Mouse (Mus musculus) liver, embryonic 12.5 days (tissue): ENCODE results near the gene Bola1. TPM values are rescaled to one million over a fixed set of nuclear protein-coding genes. Genes with fewer than 3 reads are reported as not detected.
"Not testable (repeated sequence)": the region's sequence is repeated elsewhere in the genome, so short reads cannot be mapped to it uniquely, and the experiment has no call there.

Experiments
- ATAC-seq: fragments of 200-750 bp; cut with Nextera tagmentation; 2 replicates; pipeline ENCODE4 v1.8.0; 2017; ENCODE audit warnings: moderate number of reproducible peaks, mild to moderate bottlenecking, moderate library complexity
- H3K27ac ChIP-seq: fragments of 300-500 bp; sonication (generic); 2 replicates; pipeline ENCODE4 v1.5.1; 2016; ENCODE audit warnings: mild to moderate bottlenecking
- H3K27me3 ChIP-seq: fragments of 300-500 bp; sonication (generic); replicated peaks from 2 replicates; pipeline ENCODE4 v1.6.1; 2016; ENCODE audit warnings: mild to moderate bottlenecking, moderate library complexity
- H3K36me3 ChIP-seq: fragments of 300-500 bp; sonication (generic); 2 replicates; pipeline ENCODE4 v1.6.1; 2016; ENCODE audit warnings: mild to moderate bottlenecking, moderate library complexity
- H3K4me1 ChIP-seq: fragments of 300-500 bp; sonication (generic); 2 replicates; pipeline ENCODE4 v1.6.1; 2016
- H3K4me2 ChIP-seq: fragments of 300-500 bp; sonication (generic); 2 replicates; pipeline ENCODE4 v1.6.1; 2016; ENCODE audit warnings: mild to moderate bottlenecking, moderate library complexity
- H3K4me3 ChIP-seq: fragments of 300-500 bp; sonication (generic); 2 replicates; pipeline ENCODE4 v1.5.1; 2016; ENCODE audit warnings: mild to moderate bottlenecking, moderate library complexity
- H3K9ac ChIP-seq: fragments of 300-500 bp; sonication (generic); 2 replicates; pipeline ENCODE4 v1.6.1; 2016; ENCODE audit warnings: mild to moderate bottlenecking, moderate library complexity
- H3K9me3 ChIP-seq: fragments of 300-500 bp; sonication (generic); replicated peaks from 2 replicates; pipeline ENCODE4 v1.6.1; 2016; ENCODE audit warnings: mild to moderate bottlenecking, moderate library complexity
- WGBS: fragments of 180-500 bp; shearing (Covaris S2); methylation state at CpG from one replicate; pipeline ENCODE4 v1.1.7; 2016; ENCODE audit not compliant: insufficient replicate concordance; 5-methylcytosine and 5-hydroxymethylcytosine counted together
- polyA plus RNA-seq: library from polyadenylated mRNA; unstranded; fragments of >200 nt; fragmentation: Nextera tagmentation; extraction: Ambion mirVana; gene quantifications from 2 replicates; pipeline ENCODE4 v1.2.1, GENCODE M21; 2016

Gene Bola1
- polyA plus RNA-seq, 1 experiment from 2014 or later, result 57.4 TPM

DNA sequence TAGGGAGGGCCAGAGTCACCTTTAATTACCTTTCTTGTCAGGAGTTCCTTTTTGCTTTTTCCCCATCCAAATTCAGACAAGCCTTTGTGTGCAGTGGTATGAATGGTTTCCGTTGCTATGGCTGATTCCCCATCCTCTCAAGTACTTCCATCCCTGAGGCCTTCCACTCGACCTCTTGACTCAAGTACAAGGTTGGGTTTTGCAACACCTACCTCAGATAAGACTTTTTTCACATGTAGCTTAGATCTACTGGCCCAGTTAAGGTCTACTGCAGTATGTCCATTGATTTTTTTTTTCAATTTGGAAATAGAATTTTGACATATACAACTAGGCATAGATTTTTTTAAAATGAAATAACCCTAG is 12.2 kb upstream of the Bola1 start:
- Histone ChIP-seq H3K36me3 (no peaks in the 10 kb centered on the region), H3K9me3 (no peaks in the 10 kb centered on the region), H3K27me3 (no peaks in the 10 kb centered on the region), H3K4me1 (peaks cover 27% of the 10 kb centered on the region), H3K27ac (no peak overlapping the region), H3K4me2 (no peak overlapping the region), H3K9ac (no peak overlapping the region), H3K4me3 (no peak overlapping the region)
- ATAC-seq, result no peak
- WGBS, result 38% methylated on average over 2 of the region's 2 CpGs

DNA sequence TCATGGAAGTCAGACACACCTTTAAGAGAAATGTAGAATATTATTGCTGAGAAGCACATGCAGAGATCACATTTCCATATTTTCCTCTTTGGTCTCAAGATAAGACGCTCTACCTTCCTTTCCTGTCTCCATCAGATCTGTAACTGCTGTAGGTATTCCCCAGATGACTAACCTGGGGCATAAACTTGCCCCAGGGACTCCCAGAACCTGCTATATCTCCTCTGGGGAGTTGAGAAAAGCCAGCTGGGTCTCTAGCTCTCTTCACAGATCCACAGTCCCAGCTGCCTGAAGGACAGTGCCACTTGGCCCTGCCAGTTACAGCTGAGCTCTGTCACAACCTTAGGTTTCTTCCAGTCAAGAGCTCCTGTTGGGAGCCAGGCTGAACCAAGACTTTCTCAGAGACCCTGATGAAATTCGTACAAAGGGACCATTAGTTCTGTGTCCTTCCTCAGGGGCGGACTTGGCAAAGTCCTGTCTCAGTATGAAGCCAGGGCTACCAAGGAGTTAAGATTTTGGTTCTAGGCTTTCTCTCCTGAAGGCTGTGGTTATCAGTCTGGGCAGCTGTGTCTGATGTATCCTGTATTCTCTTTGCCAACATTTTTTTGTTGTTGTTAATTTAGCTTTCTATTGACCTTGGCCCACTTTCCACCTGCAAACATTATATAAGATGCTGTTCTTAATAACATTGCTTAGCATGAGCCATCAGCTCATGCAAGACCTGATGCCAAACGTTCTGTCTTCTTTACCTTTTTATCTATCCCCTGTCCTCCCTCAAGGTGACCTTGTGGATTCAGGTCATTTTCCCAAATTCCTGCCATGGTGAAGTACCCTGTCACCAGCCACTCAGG is 11.6 kb upstream of the Bola1 start:
- Histone ChIP-seq H3K9ac (no peak overlapping the region), H3K4me2 (no peak overlapping the region), H3K4me1 (peaks cover 30% of the 10 kb centered on the region), H3K27ac (0 out of 2 replicates have a peak overlapping the region, but pooled peaks have one; percentile 55), H3K4me3 (no peak overlapping the region), H3K36me3 (no peaks in the 10 kb centered on the region), H3K27me3 (no peaks in the 10 kb centered on the region), H3K9me3 (no peaks in the 10 kb centered on the region)
- WGBS, result 65% methylated on average over 4 of the region's 4 CpGs
- ATAC-seq, result no peak

DNA sequence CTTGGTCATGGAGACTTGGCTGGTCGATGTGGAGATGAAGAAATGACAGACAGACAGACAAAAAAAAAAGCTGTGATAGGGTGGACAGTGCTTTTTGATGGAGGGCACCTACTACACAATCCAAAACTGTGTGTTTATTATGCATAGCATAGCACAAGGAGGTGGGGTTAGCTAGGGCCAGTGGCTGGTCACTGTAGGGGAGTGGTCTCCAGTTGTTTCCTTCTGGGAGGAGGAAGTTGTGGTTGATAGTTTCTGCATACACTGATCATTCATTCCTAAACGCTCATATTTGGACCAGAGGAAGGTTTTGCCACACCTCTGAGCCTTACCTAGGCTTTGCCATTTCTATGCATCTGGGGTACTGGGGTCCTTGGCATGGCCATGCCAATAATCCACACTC is 10.9 kb upstream of the Bola1 start:
- H3K27me3 ChIP-seq, result no peaks in the 10 kb centered on the region
- H3K9ac ChIP-seq, result no peak overlapping the region
- peaks cover 30% of the 10 kb centered on the region for H3K4me1 ChIP-seq
- WGBS, result 38% methylated on average over 2 of the region's 2 CpGs
- H3K27ac ChIP-seq, result no peak overlapping the region
- H3K36me3 ChIP-seq, result no peaks in the 10 kb centered on the region
- no peaks in the 10 kb centered on the region for H3K9me3 ChIP-seq
- no peak overlapping the region for H3K4me2 ChIP-seq
- H3K4me3 ChIP-seq, result no peak overlapping the region
- ATAC-seq, result no peak

DNA sequence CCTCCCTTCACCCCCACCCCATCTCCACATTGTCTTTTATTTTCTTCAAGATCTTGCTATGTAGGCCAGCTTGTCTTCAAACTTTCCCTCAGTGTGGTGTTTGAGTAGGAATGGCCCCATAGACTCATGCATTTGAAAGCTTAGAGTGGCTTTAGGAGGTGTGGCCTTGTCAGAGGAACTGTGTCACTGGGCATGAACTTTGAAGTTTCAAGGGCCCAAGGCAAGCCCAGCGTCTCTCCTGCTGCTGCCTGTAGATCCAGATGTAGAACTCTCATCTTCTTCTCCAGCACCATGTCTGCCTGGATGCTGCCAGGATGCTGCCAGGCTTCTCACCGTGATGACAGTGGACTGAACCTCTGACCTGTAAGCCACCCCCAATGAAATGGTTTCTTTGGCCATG is 9.3 kb upstream of the Bola1 start:
- Histone ChIP-seq H3K9ac (no peak overlapping the region), H3K27ac (no peak overlapping the region), H3K4me3 (no peak overlapping the region), H3K9me3 (no peaks in the 10 kb centered on the region), H3K36me3 (no peaks in the 10 kb centered on the region), H3K4me2 (no peak overlapping the region), H3K4me1 (peaks cover 43% of the 10 kb centered on the region), H3K27me3 (no peaks in the 10 kb centered on the region)
- 50% methylated on average over 2 of the region's 2 CpGs for WGBS
- no peak for ATAC-seq

DNA sequence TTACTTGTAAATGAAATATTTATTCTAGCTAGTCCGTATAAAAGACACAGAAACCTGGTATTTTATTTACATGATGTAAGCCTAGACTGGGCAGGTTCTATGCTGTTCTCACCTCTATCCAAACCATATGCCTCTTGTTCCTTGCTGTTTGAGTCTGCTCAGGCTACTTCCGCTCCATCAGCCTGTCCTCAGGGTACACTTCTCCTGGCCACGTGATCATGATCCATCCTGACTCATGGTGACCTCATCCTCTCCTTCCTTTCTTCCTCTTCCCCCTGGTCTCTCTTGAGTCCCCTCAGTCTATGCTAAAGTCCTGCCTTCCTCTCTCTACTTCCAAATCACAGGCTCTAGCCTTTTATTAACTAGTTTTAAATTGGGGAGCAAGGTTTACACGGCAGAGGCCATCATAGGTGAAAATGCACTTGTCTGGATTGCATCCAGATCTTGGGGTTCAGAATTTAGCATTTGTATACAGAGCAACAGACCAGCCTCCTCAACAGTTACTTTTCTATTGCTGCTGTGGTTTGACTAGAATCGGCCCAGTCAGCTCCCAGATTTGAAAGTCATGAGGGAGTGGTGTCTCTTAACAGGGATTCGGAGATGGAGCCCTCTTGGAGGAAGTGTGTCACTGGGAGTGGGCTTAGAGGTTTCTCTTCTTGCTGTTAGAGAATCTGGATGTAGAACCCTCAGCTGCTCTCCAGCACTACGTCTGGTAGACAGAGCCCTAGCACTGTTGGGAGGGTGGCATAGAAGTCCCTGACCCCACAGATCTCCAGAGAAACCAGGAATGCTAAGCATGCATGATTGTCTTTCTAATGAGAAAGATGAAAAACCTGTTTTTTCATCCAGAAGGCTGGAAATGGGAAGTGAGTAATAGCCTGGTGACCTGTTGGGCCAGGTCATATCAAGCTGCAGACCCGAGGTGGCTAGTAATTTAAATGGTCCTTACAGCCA is 7.5 kb upstream of the Bola1 start:
- Histone ChIP-seq H3K27ac (no peak overlapping the region), H3K36me3 (no peaks in the 10 kb centered on the region), H3K27me3 (no peaks in the 10 kb centered on the region), H3K9ac (no peak overlapping the region; the same call in 1 of the 2 replicates), H3K4me1 (peaks cover 61% of the 10 kb centered on the region), H3K4me2 (no peak overlapping the region), H3K9me3 (no peaks in the 10 kb centered on the region), H3K4me3 (no peak overlapping the region)
- 67% methylated on average over 8 of the region's 8 CpGs for WGBS
- no peak for ATAC-seq

DNA sequence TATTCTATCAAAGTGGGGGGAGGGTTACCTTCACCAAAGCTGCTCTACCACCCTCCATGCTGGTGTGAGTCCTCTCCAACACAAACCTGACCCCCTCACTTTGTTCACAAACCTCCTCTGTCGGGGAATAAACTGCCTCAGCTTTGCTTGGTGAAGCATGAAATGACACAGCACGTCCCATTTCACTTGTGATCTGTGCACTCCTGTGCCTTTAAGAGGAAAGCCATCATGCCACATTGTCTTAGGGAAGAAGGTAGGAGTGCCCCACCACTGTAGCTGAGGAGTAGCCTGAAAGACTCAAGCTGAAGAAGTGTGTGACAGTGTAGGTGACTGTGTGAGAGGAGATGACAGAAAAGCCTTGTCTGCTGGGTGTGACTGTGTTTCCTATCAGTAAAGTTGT is 5.9 kb upstream of the Bola1 start:
- Histone ChIP-seq H3K36me3 (no peaks in the 10 kb centered on the region), H3K9ac (peak overlapping the region; percentile 94), H3K4me1 (peaks cover 60% of the 10 kb centered on the region), H3K27me3 (no peaks in the 10 kb centered on the region), H3K4me3 (peak overlapping the region; percentile 20; the same call in 1 of the 2 replicates), H3K27ac (peak overlapping the region; percentile 72), H3K4me2 (peak overlapping the region; percentile 85), H3K9me3 (no peaks in the 10 kb centered on the region)
- no peak for ATAC-seq
- 53% methylated on average over 2 of the region's 2 CpGs for WGBS

DNA sequence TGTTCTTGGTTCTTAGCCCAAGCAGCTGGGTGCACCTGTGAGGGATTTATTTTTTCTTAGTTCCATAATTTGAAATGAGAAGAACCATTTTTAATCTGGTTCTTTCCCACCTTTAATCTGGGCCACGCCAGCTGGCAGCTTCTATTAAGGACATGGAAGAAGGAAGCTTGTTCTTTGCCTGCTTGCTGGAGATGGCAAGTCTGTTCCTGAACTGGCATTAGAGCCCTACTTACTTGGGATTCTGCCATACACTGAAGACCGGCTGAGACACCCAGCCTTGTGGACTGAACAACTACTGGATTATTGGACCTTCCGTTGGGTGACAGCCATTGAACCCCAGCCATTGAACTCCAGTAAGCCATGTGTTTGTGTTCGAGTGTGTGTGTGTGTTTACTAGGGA is 3.3 kb upstream of the Bola1 start:
- no peaks in the 10 kb centered on the region for H3K27me3 ChIP-seq
- peak overlapping the region; percentile 66 for H3K4me3 ChIP-seq
- peaks cover 70% of the 10 kb centered on the region for H3K4me1 ChIP-seq
- ATAC-seq, result no peak
- H3K9ac ChIP-seq, result peak overlapping the region; percentile 94
- H3K36me3 ChIP-seq, result no peaks in the 10 kb centered on the region
- WGBS, result 77% methylated on average over 4 of the region's 4 CpGs
- H3K27ac ChIP-seq, result peak overlapping the region; percentile 99
- peak overlapping the region; percentile 85 for H3K4me2 ChIP-seq
- no peaks in the 10 kb centered on the region for H3K9me3 ChIP-seq

DNA sequence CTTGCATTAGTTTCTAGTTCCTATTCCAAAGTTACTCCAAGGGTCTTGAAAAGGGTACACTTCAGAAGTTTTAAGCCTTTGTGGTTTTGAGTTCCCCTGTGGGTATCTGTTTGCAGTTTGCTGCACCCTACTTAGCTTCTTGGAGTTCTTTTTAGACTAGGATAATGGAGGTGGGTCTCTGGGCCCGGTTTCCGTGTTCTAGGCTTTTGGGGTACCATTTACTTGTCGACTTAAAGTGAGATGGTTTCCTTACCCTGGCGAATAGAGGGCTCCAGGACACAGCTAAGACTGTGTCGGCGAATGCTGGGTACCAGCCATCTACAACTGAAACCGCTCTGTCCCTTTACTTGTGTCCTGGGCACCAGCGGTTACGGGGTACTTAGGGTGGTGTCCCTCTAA is 2.1 kb upstream of the Bola1 start:
- Histone ChIP-seq H3K4me1 (peaks cover 67% of the 10 kb centered on the region), H3K27me3 (no peaks in the 10 kb centered on the region), H3K4me3 (peak overlapping the region; percentile 66), H3K4me2 (peak overlapping the region; percentile 85), H3K9ac (peak overlapping the region; percentile 94), H3K36me3 (no peaks in the 10 kb centered on the region), H3K9me3 (no peaks in the 10 kb centered on the region), H3K27ac (peak overlapping the region; percentile 99)
- WGBS, result 26% methylated on average over 9 of the region's 9 CpGs
- ATAC-seq, result no peak

DNA sequence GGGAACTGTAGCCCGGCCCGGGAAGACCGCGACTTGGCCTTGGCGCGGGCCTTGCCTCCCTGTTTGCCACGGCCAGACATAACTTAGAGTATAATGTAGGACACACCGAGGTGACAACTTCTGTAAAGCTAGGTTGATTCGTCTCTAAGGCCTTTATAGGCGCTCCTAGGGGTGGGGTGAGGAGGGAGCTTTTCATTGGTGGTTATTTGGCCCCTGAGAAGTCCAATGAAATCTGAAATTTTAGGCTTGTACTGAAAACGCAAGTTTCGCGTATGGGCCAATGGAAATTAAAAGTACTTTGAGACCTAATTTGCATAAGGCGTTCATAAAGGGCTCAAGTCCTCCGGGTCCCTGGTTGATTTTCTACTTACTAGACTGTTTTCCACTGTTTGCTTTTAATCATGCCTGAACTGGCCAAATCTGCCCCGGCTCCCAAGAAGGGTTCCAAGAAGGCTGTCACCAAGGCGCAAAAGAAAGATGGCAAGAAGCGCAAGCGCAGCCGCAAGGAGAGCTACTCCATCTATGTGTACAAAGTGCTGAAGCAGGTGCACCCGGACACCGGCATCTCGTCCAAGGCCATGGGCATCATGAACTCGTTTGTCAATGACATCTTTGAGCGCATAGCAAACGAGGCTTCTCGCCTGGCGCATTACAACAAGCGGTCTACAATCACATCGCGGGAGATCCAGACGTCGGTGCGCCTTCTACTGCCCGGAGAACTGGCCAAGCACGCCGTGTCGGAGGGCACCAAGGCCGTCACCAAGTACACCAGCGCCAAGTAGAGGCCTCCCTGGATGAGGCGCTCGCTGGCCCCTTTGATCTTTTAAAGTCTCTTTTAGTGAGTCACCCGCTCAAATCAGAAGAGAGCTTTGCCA is 1.5 kb upstream of the Bola1 start, which contains the start of the genes Hist2h2ac and Hist2h2be:
Hist2h2ac (minus strand) TSS at position 116 of the 875 bp plus-strand sequence.
Hist2h2be (plus strand) TSS at position 355 of the 875 bp plus-strand sequence.
- H3K27me3 ChIP-seq, result no peaks in the 10 kb centered on the region
- peak within 1 kb of the TSS; percentile 85 for H3K4me2 ChIP-seq
- no peaks in the 10 kb centered on the region for H3K36me3 ChIP-seq
- H3K9me3 ChIP-seq, result no peaks in the 10 kb centered on the region
- WGBS, result 2% methylated on average over 43 of the region's 43 CpGs
- peak; percentile 91 for ATAC-seq
- H3K27ac ChIP-seq, result peak within 1 kb of the TSS; percentile 99
- H3K4me3 ChIP-seq, result peak within 1 kb of the TSS; percentile 66
- H3K9ac ChIP-seq, result peak within 1 kb of the TSS; percentile 94
- H3K4me1 ChIP-seq, result peaks cover 61% of the 10 kb centered on the region

DNA sequence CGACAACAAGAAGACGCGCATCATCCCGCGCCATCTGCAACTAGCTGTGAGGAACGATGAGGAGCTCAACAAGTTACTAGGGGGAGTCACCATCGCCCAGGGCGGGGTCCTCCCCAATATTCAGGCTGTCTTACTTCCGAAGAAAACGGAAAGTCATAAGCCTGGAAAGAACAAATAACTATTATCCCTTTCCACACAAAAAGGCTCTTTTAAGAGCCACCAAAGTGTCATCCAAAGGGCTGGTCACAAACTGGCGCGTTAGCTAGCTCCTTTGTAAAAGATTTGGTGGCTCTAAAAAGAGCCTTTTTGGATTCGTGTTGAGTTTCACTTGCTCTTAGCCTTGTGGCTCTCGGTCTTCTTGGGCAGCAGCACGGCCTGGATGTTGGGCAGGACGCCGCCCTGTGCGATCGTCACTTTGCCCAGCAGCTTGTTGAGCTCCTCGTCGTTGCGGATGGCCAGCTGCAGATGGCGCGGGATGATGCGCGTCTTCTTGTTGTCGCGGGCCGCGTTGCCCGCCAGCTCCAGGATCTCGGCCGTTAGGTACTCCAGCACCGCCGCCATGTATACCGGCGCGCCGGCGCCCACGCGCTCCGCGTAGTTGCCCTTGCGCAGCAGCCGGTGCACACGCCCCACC is 739 bp upstream of the Bola1 start:
- under 1% methylated on average over 36 of the region's 47 CpGs for WGBS
- peaks cover 59% of the 10 kb centered on the region for H3K4me1 ChIP-seq
- H3K9me3 ChIP-seq, H3K36me3 ChIP-seq, ATAC-seq, H3K27me3 ChIP-seq: not testable (repeated sequence)
- H3K27ac ChIP-seq, result peak overlapping the region; percentile 99
- H3K4me2 ChIP-seq, result peak overlapping the region; percentile 85
- peak overlapping the region; percentile 94 for H3K9ac ChIP-seq
- peak overlapping the region; percentile 66 for H3K4me3 ChIP-seq

DNA sequence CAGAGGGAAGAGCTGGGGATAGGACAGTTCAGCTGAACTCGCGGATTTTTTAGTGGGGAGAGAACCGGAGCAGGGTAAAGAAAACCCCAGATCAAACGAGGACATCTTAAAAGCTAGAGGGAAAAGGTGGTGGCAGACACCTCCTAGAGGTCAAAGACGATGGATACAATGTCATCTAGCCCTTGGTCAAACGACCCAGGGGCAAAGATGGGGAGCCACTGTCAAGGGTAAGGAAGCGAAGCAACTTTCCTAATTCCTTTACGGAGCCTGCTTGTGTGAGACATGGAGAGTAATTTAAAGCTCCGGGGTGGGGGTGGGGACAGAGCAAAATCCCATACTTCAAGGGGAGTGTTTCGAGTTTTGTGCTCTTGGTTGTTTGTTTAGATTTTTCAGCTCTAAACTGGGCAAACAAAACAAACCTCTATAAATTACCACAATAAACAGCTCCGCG is 293 bp downstream of the Bola1 start:
- H3K9me3 ChIP-seq, result no peaks in the 10 kb centered on the region
- WGBS, result under 1% methylated on average over 12 of the region's 12 CpGs
- no peaks in the 10 kb centered on the region for H3K36me3 ChIP-seq
- H3K4me3 ChIP-seq, result peak overlapping the region; percentile 66
- peak overlapping the region; percentile 94 for H3K9ac ChIP-seq
- ATAC-seq, result no peak
- peak overlapping the region; percentile 85 for H3K4me2 ChIP-seq
- peaks cover 52% of the 10 kb centered on the region for H3K4me1 ChIP-seq
- peak overlapping the region; percentile 99 for H3K27ac ChIP-seq
- 0 out of 2 replicates have a peak, but pooled peaks cover 3% of the 10 kb centered on the region for H3K27me3 ChIP-seq
